Mouse (Mus musculus) hindbrain, embryonic 12.5 days (tissue): Measurements from ENCODE around the gene Zfp747. TPM values are rescaled to one million over a fixed set of nuclear protein-coding genes. Genes with fewer than 3 reads are reported as not detected.

Experiments
- polyA plus RNA-seq: library from polyadenylated mRNA; unstranded; fragments of >200 nt; fragmentation: Nextera tagmentation; extraction: Ambion mirVana; gene quantifications from 2 replicates; pipeline ENCODE4 v1.2.1, GENCODE M21; 2016

Gene Zfp747
- polyA plus RNA-seq, 1 experiment from 2014 or later = 9.3 TPM

Other genes with a start within 250 kb of the Zfp747 start
- not detected in 2 replicates for gene Spn, start 238.2 kb downstream of the Zfp747 start, polyA plus RNA-seq
- gene Cd2bp2, start 180.0 kb downstream of the Zfp747 start, polyA plus RNA-seq = 86.2 and 92.9 TPM in 2 replicates
- gene Tbc1d10b, start 167.6 kb downstream of the Zfp747 start, polyA plus RNA-seq = 46.5 and 47.2 TPM in 2 replicates
- gene Mylpf, start 167.2 kb downstream of the Zfp747 start, polyA plus RNA-seq = 19.5 and 46.1 TPM in 2 replicates
- 61.3 and 67.9 TPM in 2 replicates for gene Zfp553, start 143.0 kb downstream of the Zfp747 start, polyA plus RNA-seq
- gene Sept1, start 142.9 kb downstream of the Zfp747 start, polyA plus RNA-seq = 32.7 and 33.2 TPM in 2 replicates
- gene Zfp771, start 131.8 kb downstream of the Zfp747 start, polyA plus RNA-seq = 61.3 and 62.8 TPM in 2 replicates
- gene Dctpp1, start 115.3 kb downstream of the Zfp747 start, polyA plus RNA-seq = 123 and 147 TPM in 2 replicates
- 66.5 and 69.3 TPM in 2 replicates for gene Sephs2, start 102.0 kb downstream of the Zfp747 start, polyA plus RNA-seq
- 0.46 and 0.52 TPM in 2 replicates for gene Itgal, start 79.8 kb downstream of the Zfp747 start, polyA plus RNA-seq
- 21.3 and 23.1 TPM in 2 replicates for gene Zfp768, start 30.5 kb downstream of the Zfp747 start, polyA plus RNA-seq
- gene 9130019O22Rik, start 11.1 kb upstream of the Zfp747 start, polyA plus RNA-seq = 5.4 and 6.0 TPM in 2 replicates
- gene E430018J23Rik, start 17.6 kb upstream of the Zfp747 start, polyA plus RNA-seq = 6.4 and 6.8 TPM in 2 replicates
- 5.9 and 6.5 TPM in 2 replicates for gene Zfp764, start 30.8 kb upstream of the Zfp747 start, polyA plus RNA-seq
- gene Zfp688, start 46.0 kb upstream of the Zfp747 start, polyA plus RNA-seq = 28.7 and 30.7 TPM in 2 replicates
- gene Zfp689, start 73.1 kb upstream of the Zfp747 start, polyA plus RNA-seq = 16.3 and 17.7 TPM in 2 replicates
- gene Prr14, start 83.6 kb upstream of the Zfp747 start, polyA plus RNA-seq = 55.4 and 56.3 TPM in 2 replicates
- gene Fbrs, start 103.1 kb upstream of the Zfp747 start, polyA plus RNA-seq = 14.4 and 15.6 TPM in 2 replicates
- 90.8 and 96.2 TPM in 2 replicates for gene Srcap, start 135.9 kb upstream of the Zfp747 start, polyA plus RNA-seq
- gene Gm42715, start 143.5 kb upstream of the Zfp747 start, polyA plus RNA-seq = 16.7 and 16.9 TPM in 2 replicates
- 5.4 and 6.3 TPM in 2 replicates for gene Tmem265, start 185.3 kb upstream of the Zfp747 start, polyA plus RNA-seq
- gene Phkg2, start 197.3 kb upstream of the Zfp747 start, polyA plus RNA-seq = 49.1 and 50.8 TPM in 2 replicates
- 13.0 and 17.0 TPM in 2 replicates for gene Ccdc189, start 212.5 kb upstream of the Zfp747 start, polyA plus RNA-seq
- gene Rnf40, start 212.7 kb upstream of the Zfp747 start, polyA plus RNA-seq = 67.3 and 75.4 TPM in 2 replicates
- 35.8 and 37.2 TPM in 2 replicates for gene Zfp629, start 239.7 kb upstream of the Zfp747 start, polyA plus RNA-seq